Mouse (Mus musculus): Measurements from ENCODE around the gene Rtn1. TPM values are rescaled to one million over a fixed set of nuclear protein-coding genes. Genes with fewer than 3 reads are reported as not detected.

Gene Rtn1
- polyA plus RNA-seq, 1 experiment, result 941 TPM

GRCm38 (mm10) chr12:72288215-72288614, 120.6 kb downstream of the Rtn1 start:
- H3K27me3 ChIP-seq (ENCODE audit: control insufficient read depth, insufficient read depth, low read length), result no peaks in the 10 kb centered on the region
- WGBS, result 24% methylated on average over 3 of the region's 3 CpGs
- no peak overlapping the region for H3K4me3 ChIP-seq (replicated peaks; ENCODE audit: insufficient read depth, low read depth, low read length)
- no peak for TF ChIP-seq CTCF (IDR thresholded peaks at IDR 0.05; ENCODE audit: borderline replicate concordance, insufficient read depth, low read depth, low read length)
- no peak for TF ChIP-seq POLR2A (IDR thresholded peaks at IDR 0.05; ENCODE audit: borderline replicate concordance, insufficient read depth, low read length)
- DNase-seq, result peak in 1 of 2 experiments; percentile 41
- H3K4me1 ChIP-seq (ENCODE audit: control insufficient read depth, insufficient read depth, low read length), result peaks cover 13% of the 10 kb centered on the region; the same call in 1 of the 2 replicates
- H3K27ac ChIP-seq (ENCODE audit: insufficient read depth, low read length), result no peak overlapping the region

GRCm38 (mm10) chr12:72287332-72288004, 121.4 kb downstream of the Rtn1 start:
- WGBS, result 95% methylated on average over 4 of the region's 4 CpGs
- H3K4me3 ChIP-seq (replicated peaks; ENCODE audit: insufficient read depth, low read depth, low read length), result no peak overlapping the region
- H3K27ac ChIP-seq (ENCODE audit: insufficient read depth, low read length), result no peak overlapping the region
- no peaks in the 10 kb centered on the region for H3K27me3 ChIP-seq (ENCODE audit: control insufficient read depth, insufficient read depth, low read length)
- H3K4me1 ChIP-seq (ENCODE audit: control insufficient read depth, insufficient read depth, low read length), result peaks cover 13% of the 10 kb centered on the region; the same call in 1 of the 2 replicates
- TF ChIP-seq CTCF (IDR thresholded peaks at IDR 0.05; ENCODE audit: borderline replicate concordance, insufficient read depth, low read depth, low read length) (no peak), POLR2A (IDR thresholded peaks at IDR 0.05; ENCODE audit: borderline replicate concordance, insufficient read depth, low read length) (no peak)
- DNase-seq, result no peak

GRCm38 (mm10) chr12:72285366-72286345, 123.2 kb downstream of the Rtn1 start:
- TF ChIP-seq POLR2A (IDR thresholded peaks at IDR 0.05; ENCODE audit: borderline replicate concordance, insufficient read depth, low read length) (no peak), CTCF (IDR thresholded peaks at IDR 0.05; ENCODE audit: borderline replicate concordance, insufficient read depth, low read depth, low read length) (peak; percentile 72)
- peak; percentile 84 to 88 for DNase-seq
- 7% methylated on average over 25 of the region's 25 CpGs for WGBS
- H3K4me3 ChIP-seq (replicated peaks; ENCODE audit: insufficient read depth, low read depth, low read length), result peak overlapping the region; percentile 35
- H3K27me3 ChIP-seq (ENCODE audit: control insufficient read depth, insufficient read depth, low read length), result no peaks in the 10 kb centered on the region
- H3K4me1 ChIP-seq (ENCODE audit: control insufficient read depth, insufficient read depth, low read length), result peaks cover 13% of the 10 kb centered on the region; the same call in 1 of the 2 replicates
- H3K27ac ChIP-seq (ENCODE audit: insufficient read depth, low read length), result peak overlapping the region; percentile 42

- DNase-seq, result no peak
- Histone ChIP-seq H3K27ac (ENCODE audit: insufficient read depth, low read length) (no peak overlapping the region), H3K4me3 (replicated peaks; ENCODE audit: insufficient read depth, low read depth, low read length) (no peak overlapping the region), H3K27me3 (ENCODE audit: control insufficient read depth, insufficient read depth, low read length) (no peaks in the 10 kb centered on the region), H3K4me1 (ENCODE audit: control insufficient read depth, insufficient read depth, low read length) (peaks cover 13% of the 10 kb centered on the region; the same call in 1 of the 2 replicates)
- TF ChIP-seq CTCF (IDR thresholded peaks at IDR 0.05; ENCODE audit: borderline replicate concordance, insufficient read depth, low read depth, low read length), result no peak
- no peak for TF ChIP-seq POLR2A (IDR thresholded peaks at IDR 0.05; ENCODE audit: borderline replicate concordance, insufficient read depth, low read length)
- WGBS, result 98% methylated on average over 7 of the region's 7 CpGs
Measured at GRCm38 (mm10) chr12:72284576-72284975, 124.3 kb downstream of the Rtn1 start.

GRCm38 (mm10) chr12:72279129-72279875, 129.6 kb downstream of the Rtn1 start:
- DNase-seq, result no peak
- H3K4me3 ChIP-seq (replicated peaks; ENCODE audit: insufficient read depth, low read depth, low read length), result no peak overlapping the region
- no peak overlapping the region for H3K27ac ChIP-seq (ENCODE audit: insufficient read depth, low read length)
- no peaks in the 10 kb centered on the region for H3K27me3 ChIP-seq (ENCODE audit: control insufficient read depth, insufficient read depth, low read length)
- TF ChIP-seq POLR2A (IDR thresholded peaks at IDR 0.05; ENCODE audit: borderline replicate concordance, insufficient read depth, low read length) (no peak), CTCF (IDR thresholded peaks at IDR 0.05; ENCODE audit: borderline replicate concordance, insufficient read depth, low read depth, low read length) (no peak)
- no peaks in the 10 kb centered on the region for H3K4me1 ChIP-seq (ENCODE audit: control insufficient read depth, insufficient read depth, low read length)
- WGBS, result 58% methylated on average over 5 of the region's 5 CpGs

GRCm38 (mm10) chr12:72273721-72274414, 135.0 kb downstream of the Rtn1 start:
- 20% methylated on average over 13 of the region's 13 CpGs for WGBS
- Histone ChIP-seq H3K27ac (ENCODE audit: insufficient read depth, low read length) (0 out of 2 replicates have a peak overlapping the region, but pooled peaks have one; percentile 1), H3K27me3 (ENCODE audit: control insufficient read depth, insufficient read depth, low read length) (no peaks in the 10 kb centered on the region), H3K4me1 (ENCODE audit: control insufficient read depth, insufficient read depth, low read length) (peaks cover 13% of the 10 kb centered on the region), H3K4me3 (replicated peaks; ENCODE audit: insufficient read depth, low read depth, low read length) (no peak overlapping the region)
- peak; percentile 47 to 60 for DNase-seq
- TF ChIP-seq CTCF (IDR thresholded peaks at IDR 0.05; ENCODE audit: borderline replicate concordance, insufficient read depth, low read depth, low read length), result no peak
- no peak for TF ChIP-seq POLR2A (IDR thresholded peaks at IDR 0.05; ENCODE audit: borderline replicate concordance, insufficient read depth, low read length)

- Histone ChIP-seq H3K4me3 (replicated peaks; ENCODE audit: insufficient read depth, low read depth, low read length) (no peak overlapping the region), H3K27me3 (ENCODE audit: control insufficient read depth, insufficient read depth, low read length) (no peaks in the 10 kb centered on the region), H3K27ac (ENCODE audit: insufficient read depth, low read length) (no peak overlapping the region), H3K4me1 (ENCODE audit: control insufficient read depth, insufficient read depth, low read length) (no peaks in the 10 kb centered on the region; the same call in 1 of the 2 replicates)
- peak; percentile 31; the same call in 1 of the 2 replicates for TF ChIP-seq CTCF (IDR thresholded peaks at IDR 0.05; ENCODE audit: borderline replicate concordance, insufficient read depth, low read depth, low read length)
- no peak for TF ChIP-seq POLR2A (IDR thresholded peaks at IDR 0.05; ENCODE audit: borderline replicate concordance, insufficient read depth, low read length)
- 97% methylated on average over 2 of the region's 2 CpGs for WGBS
- DNase-seq, result no peak
Measured at GRCm38 (mm10) chr12:72267614-72268013, 141.2 kb downstream of the Rtn1 start.

Data from cerebellum, adult 2 months (tissue).